Mouse (Mus musculus) heart, postnatal 4 days (tissue): ENCODE results near the gene Cntnap5a. TPM values are rescaled to one million over a fixed set of nuclear protein-coding genes. Genes with fewer than 3 reads are reported as not detected.
"Not testable (repeated sequence)": the region's sequence is repeated elsewhere in the genome, so short reads cannot be mapped to it uniquely, and the experiment has no call there.

ENCODE experiments used
- DNase-seq: peaks from one replicate; pipeline ENCODE4 v3.0.0; 2021
- total RNA-seq, 2 experiments: library from RNA; stranded (reverse); gene quantifications; 2 replicates each; pipeline ENCODE4 v1.2.3; 2021

The Cntnap5a gene
- total RNA-seq, 2 experiments from 2014 or later: 0.02 TPM; not detected in 1

- DNase-seq: no peak
Observed at GRCm38 (mm10) chr1:116107010-116107723, 422.6 kb downstream of the Cntnap5a start.

- no peak for DNase-seq
Observed at GRCm38 (mm10) chr1:116107724-116108058, 423.1 kb downstream of the Cntnap5a start.

GRCm38 (mm10) chr1:116108381-116108780 lies 423.8 kb downstream of the Cntnap5a start:
- no peak for DNase-seq

GRCm38 (mm10) chr1:116125767-116126166 lies 441.2 kb downstream of the Cntnap5a start:
- DNase-seq: no peak

- DNase-seq: no peak
Observed at GRCm38 (mm10) chr1:116127085-116127484, 442.5 kb downstream of the Cntnap5a start.

- DNase-seq: no peak
Observed at GRCm38 (mm10) chr1:116128450-116129246, 444.1 kb downstream of the Cntnap5a start.

GRCm38 (mm10) chr1:116132471-116132870 lies 447.9 kb downstream of the Cntnap5a start:
- DNase-seq: no peak

GRCm38 (mm10) chr1:116149764-116150369 lies 465.3 kb downstream of the Cntnap5a start:
- no peak for DNase-seq

- DNase-seq: no peak
Observed at GRCm38 (mm10) chr1:116184471-116184870, 499.9 kb downstream of the Cntnap5a start.

GRCm38 (mm10) chr1:116188142-116188541 lies 503.6 kb downstream of the Cntnap5a start:
- DNase-seq: not testable (repeated sequence)

GRCm38 (mm10) chr1:116192299-116192698 lies 507.7 kb downstream of the Cntnap5a start:
- DNase-seq: no peak

GRCm38 (mm10) chr1:116216883-116217282 lies 532.3 kb downstream of the Cntnap5a start:
- no peak for DNase-seq

- no peak for DNase-seq
Observed at GRCm38 (mm10) chr1:116240538-116240937, 556.0 kb downstream of the Cntnap5a start.

GRCm38 (mm10) chr1:116243856-116244255 lies 559.3 kb downstream of the Cntnap5a start:
- no peak for DNase-seq

- DNase-seq: no peak
Observed at GRCm38 (mm10) chr1:116281144-116281543, 596.6 kb downstream of the Cntnap5a start.

- DNase-seq: no peak
Observed at GRCm38 (mm10) chr1:116283968-116284367, 599.4 kb downstream of the Cntnap5a start.

GRCm38 (mm10) chr1:116306555-116306954 lies 622.0 kb downstream of the Cntnap5a start:
- peak; percentile 12 for DNase-seq

GRCm38 (mm10) chr1:116311512-116311911 lies 627.0 kb downstream of the Cntnap5a start:
- no peak for DNase-seq

GRCm38 (mm10) chr1:116313269-116313668 lies 628.7 kb downstream of the Cntnap5a start:
- DNase-seq: peak; percentile 10

- no peak for DNase-seq
Observed at GRCm38 (mm10) chr1:116324505-116324904, 639.9 kb downstream of the Cntnap5a start.

- no peak for DNase-seq
Observed at GRCm38 (mm10) chr1:116353669-116354068, 669.1 kb downstream of the Cntnap5a start.

GRCm38 (mm10) chr1:116365606-116366005 lies 681.0 kb downstream of the Cntnap5a start:
- DNase-seq: no peak

GRCm38 (mm10) chr1:116366171-116366570 lies 681.6 kb downstream of the Cntnap5a start:
- DNase-seq: no peak
